Mouse (Mus musculus) hindbrain, embryonic 16.5 days (tissue): ENCODE measurements around the gene Prkaca. TPM values are rescaled to one million over a fixed set of nuclear protein-coding genes. Genes with fewer than 3 reads are reported as not detected.
"Not testable (repeated sequence)": the region's sequence is repeated elsewhere in the genome, so short reads cannot be mapped to it uniquely, and the experiment has no call there.

Source experiments
- ATAC-seq: fragments of 200-750 bp; cut with Nextera tagmentation; 2 replicates; pipeline ENCODE4 v1.8.0; 2017; ENCODE audit warnings: moderate TSS enrichment, moderate library complexity
- H3K27ac ChIP-seq: fragments of 300-500 bp; sonication (generic); 2 replicates; pipeline ENCODE4 v1.5.1; 2014; ENCODE audit warnings: low read depth, mild to moderate bottlenecking, control low read depth, low read length, moderate library complexity
- H3K27me3 ChIP-seq: fragments of 300-500 bp; sonication (generic); replicated peaks from 2 replicates; pipeline ENCODE4 v1.6.1; 2014; ENCODE audit warnings: low read length; ENCODE audit not compliant: control insufficient read depth, insufficient read depth
- H3K36me3 ChIP-seq: fragments of 300-500 bp; sonication (generic); 2 replicates; pipeline ENCODE4 v1.6.1; 2014; ENCODE audit warnings: mild to moderate bottlenecking, low read length, moderate library complexity, mixed read lengths; ENCODE audit not compliant: control insufficient read depth, insufficient read depth
- H3K4me1 ChIP-seq: fragments of 300-500 bp; sonication (generic); 2 replicates; pipeline ENCODE4 v1.6.1; 2014; ENCODE audit warnings: low read depth, low read length; ENCODE audit not compliant: control insufficient read depth, insufficient read depth
- H3K4me2 ChIP-seq: fragments of 300-500 bp; sonication (generic); 2 replicates; pipeline ENCODE4 v1.6.1; 2014; ENCODE audit warnings: mild to moderate bottlenecking, low read length, control low read depth, moderate library complexity
- H3K4me3 ChIP-seq: fragments of 300-500 bp; sonication (generic); 2 replicates; pipeline ENCODE4 v1.5.1; 2014; ENCODE audit warnings: mild to moderate bottlenecking, low read length, control low read depth, moderate library complexity
- H3K9ac ChIP-seq: fragments of 300-500 bp; sonication (generic); 2 replicates; pipeline ENCODE4 v1.6.1; 2014; ENCODE audit warnings: low read depth, mild to moderate bottlenecking, control low read depth, low read length, moderate library complexity
- H3K9me3 ChIP-seq: fragments of 300-500 bp; sonication (generic); 2 replicates; pipeline ENCODE4 v1.6.1; 2014; ENCODE audit warnings: mild to moderate bottlenecking, low read length, moderate library complexity; ENCODE audit not compliant: control insufficient read depth
- WGBS: fragments of 180-500 bp; shearing (Covaris S2); extraction: QIAGEN DNeasy Blood & Tissue Kit; methylation state at CpG from one replicate; pipeline ENCODE4 v1.1.7; 2014; 5-methylcytosine and 5-hydroxymethylcytosine counted together
- polyA plus RNA-seq: library from polyadenylated mRNA; unstranded; fragments of >200 nt; fragmentation: Nextera tagmentation; extraction: Ambion mirVana; gene quantifications from 2 replicates; pipeline ENCODE4 v1.2.1, GENCODE M21; 2015

Prkaca gene
- polyA plus RNA-seq, 1 experiment from 2014 or later: 202 TPM

DNA sequence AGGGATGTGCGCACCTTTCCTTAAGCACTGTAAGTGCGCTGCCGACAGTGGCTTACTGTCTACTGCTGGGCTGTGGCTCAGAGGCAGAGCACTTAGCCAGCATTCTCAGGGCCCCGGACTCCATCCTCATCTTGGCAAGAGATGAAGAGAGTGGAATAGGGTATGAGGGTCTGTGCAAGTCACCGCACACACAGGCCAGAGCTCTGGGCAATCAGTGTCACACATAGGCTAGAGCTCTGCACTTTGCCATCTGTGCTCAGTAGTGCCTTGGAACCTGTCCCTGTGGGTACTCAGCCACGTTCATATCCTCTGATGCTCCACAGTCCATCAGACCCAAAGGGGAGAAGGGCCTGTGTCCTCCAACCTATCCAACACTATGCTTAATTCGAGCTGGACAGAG is 8.7 kb downstream of the Prkaca start:
- 93% methylated on average over 7 of the region's 7 CpGs for WGBS
- H3K9me3 ChIP-seq: no peaks in the 10 kb centered on the region
- H3K9ac ChIP-seq: no peak overlapping the region
- H3K36me3 ChIP-seq: peaks cover 35% of the 10 kb centered on the region
- no peak for ATAC-seq
- H3K27me3 ChIP-seq: no peaks in the 10 kb centered on the region
- peaks cover 17% of the 10 kb centered on the region for H3K4me1 ChIP-seq
- H3K4me3 ChIP-seq: no peak overlapping the region
- H3K4me2 ChIP-seq: no peak overlapping the region
- H3K27ac ChIP-seq: no peak overlapping the region

DNA sequence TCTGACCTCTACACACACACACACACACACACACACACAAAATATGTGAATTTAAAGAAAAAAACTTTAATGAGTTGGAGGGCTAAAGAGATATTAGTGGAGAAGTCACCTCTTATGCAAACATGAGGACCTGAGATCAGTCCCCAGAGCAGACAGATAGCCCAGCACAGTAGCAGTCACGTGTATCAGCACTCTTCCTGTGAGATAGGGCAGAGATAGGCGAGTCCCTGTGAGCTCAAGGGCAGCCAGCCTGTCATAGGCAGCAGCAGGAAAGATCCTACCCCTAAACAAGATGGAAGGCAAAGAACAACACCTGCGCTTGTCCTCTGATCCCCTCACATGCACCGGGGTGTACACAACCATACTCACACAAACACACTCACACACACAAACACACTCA is 9.7 kb downstream of the Prkaca start:
- Histone ChIP-seq H3K9me3 (no peaks in the 10 kb centered on the region), H3K27me3 (no peaks in the 10 kb centered on the region), H3K36me3 (peaks cover 42% of the 10 kb centered on the region), H3K4me2 (no peak overlapping the region), H3K4me3 (no peak overlapping the region), H3K4me1 (peaks cover 8% of the 10 kb centered on the region), H3K9ac (no peak overlapping the region), H3K27ac (no peak overlapping the region)
- 88% methylated on average over 4 of the region's 4 CpGs for WGBS
- no peak for ATAC-seq

DNA sequence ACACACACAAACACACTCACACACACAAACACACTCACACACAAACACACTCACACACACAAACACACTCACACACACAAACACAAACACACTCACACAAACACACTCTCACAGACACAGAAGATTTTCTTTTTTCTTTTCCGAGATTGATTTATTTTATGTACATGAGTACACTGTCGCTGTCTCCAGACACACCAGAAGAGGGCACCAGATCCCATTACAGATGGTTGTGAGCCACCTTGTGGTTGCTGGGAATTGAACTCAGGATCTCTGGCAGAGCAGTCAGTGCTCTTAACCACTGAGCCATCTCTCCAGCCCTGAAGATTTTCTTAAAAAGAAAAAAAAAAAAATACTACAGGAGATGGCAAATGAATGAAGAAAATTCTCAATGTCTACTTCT is 10.4 kb downstream of the Prkaca start:
- H3K9me3 ChIP-seq, H3K9ac ChIP-seq, H3K27ac ChIP-seq, H3K27me3 ChIP-seq, H3K4me2 ChIP-seq, ATAC-seq, H3K4me1 ChIP-seq, H3K4me3 ChIP-seq: not testable (repeated sequence)
- peaks cover 46% of the 10 kb centered on the region for H3K36me3 ChIP-seq
- WGBS: 98% methylated on average over 2 of the region's 2 CpGs

DNA sequence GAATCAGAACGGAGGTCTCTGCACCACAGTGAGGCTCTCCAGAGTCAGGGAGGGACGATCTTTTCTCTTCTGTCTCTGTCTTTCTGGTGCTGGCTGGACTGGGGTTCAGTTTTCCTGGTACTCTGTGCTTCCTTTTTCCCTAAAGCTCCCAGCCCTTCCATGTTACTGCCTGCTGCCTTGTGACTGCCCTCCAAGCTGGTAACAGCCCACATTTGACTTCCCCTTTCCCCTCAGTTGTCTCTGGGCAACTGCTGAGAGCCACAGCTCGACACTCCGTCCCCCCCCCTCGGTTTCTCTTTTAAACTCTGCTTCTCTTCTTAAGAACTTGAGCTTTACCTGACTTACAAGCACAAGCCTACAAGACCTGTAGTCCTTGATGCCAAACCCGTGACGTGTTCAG is 16.4 kb downstream of the Prkaca start:
- Histone ChIP-seq H3K4me1 (no peaks in the 10 kb centered on the region), H3K36me3 (peaks cover 59% of the 10 kb centered on the region), H3K27me3 (no peaks in the 10 kb centered on the region), H3K4me2 (no peak overlapping the region), H3K27ac (no peak overlapping the region), H3K9me3 (no peaks in the 10 kb centered on the region), H3K9ac (no peak overlapping the region), H3K4me3 (no peak overlapping the region)
- 89% methylated on average over 7 of the region's 7 CpGs for WGBS
- ATAC-seq: no peak

DNA sequence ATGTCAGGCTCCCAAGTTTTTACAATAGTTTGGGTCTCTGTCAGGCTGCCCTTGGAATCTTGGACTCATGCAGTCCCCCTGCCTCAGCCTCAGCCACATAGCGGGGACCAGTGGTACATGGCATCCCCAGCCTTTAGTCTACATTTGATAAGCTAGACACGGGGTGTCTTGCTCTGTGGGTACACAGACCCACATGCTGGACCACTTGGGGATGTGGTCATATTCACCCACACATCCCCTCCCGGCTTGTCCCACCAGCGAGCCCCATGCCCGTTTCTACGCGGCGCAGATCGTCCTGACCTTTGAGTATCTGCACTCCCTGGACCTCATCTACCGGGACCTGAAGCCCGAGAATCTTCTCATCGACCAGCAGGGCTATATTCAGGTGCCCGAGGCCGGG is 17.4 kb downstream of the Prkaca start:
- no peaks in the 10 kb centered on the region for H3K27me3 ChIP-seq
- WGBS: 96% methylated on average over 14 of the region's 14 CpGs
- no peaks in the 10 kb centered on the region for H3K4me1 ChIP-seq
- no peak overlapping the region for H3K27ac ChIP-seq
- no peak overlapping the region for H3K4me3 ChIP-seq
- no peak overlapping the region for H3K9ac ChIP-seq
- no peaks in the 10 kb centered on the region for H3K9me3 ChIP-seq
- H3K4me2 ChIP-seq: no peak overlapping the region
- ATAC-seq: 0 out of 2 replicates have a peak, but pooled peaks have one; percentile 3
- H3K36me3 ChIP-seq: peaks cover 56% of the 10 kb centered on the region

DNA sequence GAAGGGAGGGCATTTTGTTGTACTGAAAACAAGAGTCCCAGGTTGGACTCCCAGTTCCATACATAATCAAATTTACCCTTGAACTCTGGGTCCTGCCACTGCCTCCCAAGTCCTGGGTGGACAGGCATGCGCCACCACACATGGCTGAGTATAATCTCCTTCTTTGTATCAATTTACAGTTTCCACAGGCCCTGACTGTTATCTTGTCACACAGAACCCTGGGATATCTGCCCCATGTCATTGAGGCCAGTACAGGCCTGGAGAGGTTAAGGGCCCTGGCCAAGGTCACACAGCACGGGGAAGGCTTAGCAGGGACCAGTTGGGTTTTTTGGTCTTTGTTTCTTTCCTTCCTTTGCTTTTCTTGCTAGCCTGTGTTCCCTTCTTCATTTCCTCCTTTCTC is 19.7 kb downstream of the Prkaca start:
- Histone ChIP-seq H3K4me1 (peaks cover 4% of the 10 kb centered on the region; the same call in 1 of the 2 replicates), H3K27ac (no peak overlapping the region), H3K4me3 (no peak overlapping the region), H3K36me3 (peaks cover 40% of the 10 kb centered on the region), H3K9ac (no peak overlapping the region), H3K4me2 (no peak overlapping the region), H3K27me3 (no peaks in the 10 kb centered on the region), H3K9me3 (no peaks in the 10 kb centered on the region)
- WGBS: 88% methylated on average over 2 of the region's 2 CpGs
- ATAC-seq: no peak

DNA sequence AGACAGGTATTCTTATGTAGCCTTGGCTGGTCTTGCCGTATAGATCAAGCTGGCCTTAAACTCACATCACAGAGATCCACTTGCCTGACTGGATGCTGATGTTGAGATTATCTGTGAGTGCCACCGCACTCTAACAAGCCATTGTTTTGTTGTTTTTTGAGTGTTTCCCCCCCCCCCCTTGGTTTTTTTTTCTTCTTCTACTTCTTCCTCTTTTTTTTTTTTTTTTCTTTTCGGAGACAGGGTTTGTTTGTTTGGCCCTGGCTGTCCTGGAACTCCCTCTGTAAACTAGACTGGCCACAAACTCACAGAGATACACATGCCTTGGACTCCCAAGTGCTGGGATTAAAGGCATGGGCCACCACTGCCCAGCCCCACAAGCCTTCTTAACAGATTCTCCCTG is 21.2 kb downstream of the Prkaca start:
- Histone ChIP-seq H3K9me3 (no peaks in the 10 kb centered on the region), H3K27me3 (no peaks in the 10 kb centered on the region), H3K27ac (no peak overlapping the region), H3K4me3 (no peak overlapping the region), H3K4me2 (no peak overlapping the region), H3K36me3 (peaks cover 29% of the 10 kb centered on the region), H3K4me1 (peaks cover 8% of the 10 kb centered on the region), H3K9ac (no peak overlapping the region)
- no peak for ATAC-seq
- WGBS: 83% methylated on average over 3 of the region's 3 CpGs

DNA sequence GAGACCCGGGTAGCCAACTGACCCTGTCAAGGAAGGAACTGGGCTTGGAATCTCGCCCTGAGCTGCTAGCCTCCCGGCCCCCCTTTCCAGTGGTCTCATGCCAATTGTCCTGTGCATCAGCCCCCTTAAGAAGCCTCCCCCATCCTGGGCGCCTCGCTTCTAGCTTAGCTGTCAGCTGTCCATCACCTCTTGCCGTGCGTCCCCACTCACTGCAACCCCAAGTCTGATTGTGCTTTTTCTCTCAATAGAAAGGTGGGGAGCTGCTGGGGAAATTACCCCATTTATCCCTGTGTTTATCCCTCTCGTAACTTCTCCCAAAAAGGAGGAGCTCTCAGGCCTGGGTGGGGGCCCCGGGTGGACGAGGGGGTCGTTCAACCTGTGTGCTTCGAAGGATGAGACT is 23.2 kb downstream of the Prkaca start:
- WGBS: 10% methylated on average over 12 of the region's 12 CpGs
- peak overlapping the region; percentile 87 for H3K4me2 ChIP-seq
- H3K27me3 ChIP-seq: no peaks in the 10 kb centered on the region; the same call in 1 of the 2 replicates
- H3K4me3 ChIP-seq: peak overlapping the region; percentile 82; the same call in 1 of the 2 replicates
- no peak overlapping the region for H3K9ac ChIP-seq
- H3K27ac ChIP-seq: no peak overlapping the region
- peak; percentile 13; the same call in 1 of the 2 replicates for ATAC-seq
- H3K9me3 ChIP-seq: no peaks in the 10 kb centered on the region
- H3K36me3 ChIP-seq: peaks cover 12% of the 10 kb centered on the region; the same call in 1 of the 2 replicates
- peaks cover 15% of the 10 kb centered on the region for H3K4me1 ChIP-seq

DNA sequence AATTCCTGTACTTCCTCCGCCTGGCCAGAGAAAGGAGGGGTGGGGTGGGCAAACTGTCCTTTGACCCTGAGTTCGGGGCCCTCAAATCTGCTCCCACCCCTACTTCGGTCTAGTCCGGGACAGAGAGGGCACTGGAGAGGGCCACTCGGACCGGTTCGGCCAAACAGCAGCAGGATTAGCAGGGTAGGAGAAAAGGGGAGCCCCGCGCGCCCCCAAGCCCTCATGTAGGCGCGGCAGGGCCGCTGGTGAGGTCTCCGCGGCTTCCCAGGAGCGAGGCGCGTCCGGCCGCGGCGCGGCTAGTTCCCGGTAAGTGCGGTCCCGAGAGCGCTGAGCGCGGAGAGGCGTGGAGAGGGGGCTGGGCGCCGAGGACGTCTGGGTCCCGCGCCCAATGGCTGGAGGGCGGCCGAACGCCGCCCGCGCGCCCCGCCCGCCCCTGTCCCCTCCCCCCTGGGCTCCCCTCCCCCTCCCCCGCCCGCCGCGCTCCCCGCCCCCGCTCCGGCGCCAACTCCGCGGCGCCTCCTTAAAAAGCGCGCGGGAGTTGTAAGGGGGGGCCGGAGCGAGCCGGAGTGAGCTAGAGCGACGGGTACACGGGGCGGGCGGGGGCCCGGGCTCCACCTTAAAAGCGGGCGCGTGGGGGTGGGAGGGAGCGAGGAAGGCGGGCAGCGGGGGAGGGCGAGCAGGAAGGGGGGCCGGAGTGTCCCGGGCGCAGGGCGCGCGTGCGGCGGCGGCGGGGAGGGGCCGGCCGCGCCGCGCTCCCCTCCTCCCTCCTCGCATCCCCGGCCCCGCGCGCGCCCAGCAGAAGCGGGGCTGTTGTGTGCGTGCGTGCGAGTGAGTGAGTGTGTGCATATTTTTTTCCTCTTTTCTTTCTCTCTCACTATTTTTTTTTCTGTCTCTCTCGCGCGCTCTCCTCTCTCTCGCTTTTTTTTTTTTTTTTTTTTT is 24.0 kb downstream of the Prkaca start:
- H3K27ac ChIP-seq: peak overlapping the region; percentile 93
- H3K27me3 ChIP-seq: no peaks in the 10 kb centered on the region; the same call in 1 of the 2 replicates
- ATAC-seq: peak; percentile 77
- H3K4me1 ChIP-seq: peaks cover 15% of the 10 kb centered on the region
- no peaks in the 10 kb centered on the region for H3K9me3 ChIP-seq
- peak overlapping the region; percentile 82 for H3K4me3 ChIP-seq
- WGBS: under 1% methylated on average over 40 of the region's 103 CpGs
- peak overlapping the region; percentile 87 for H3K9ac ChIP-seq
- H3K36me3 ChIP-seq: peaks cover 4% of the 10 kb centered on the region; the same call in 1 of the 2 replicates
- H3K4me2 ChIP-seq: peak overlapping the region; percentile 87
